Mouse (Mus musculus) kidney, postnatal 0 days (tissue): ENCODE results near the gene St13. TPM values are rescaled to one million over a fixed set of nuclear protein-coding genes. Genes with fewer than 3 reads are reported as not detected.
A peak's percentile ranks its signal among the peaks of the same experiment; 100 is the strongest.

ENCODE experiments used
- ATAC-seq: fragments of 200-750 bp; cut with Nextera tagmentation; replicated peaks from 2 replicates; pipeline ENCODE4 v1.8.0; 2017; ENCODE audit warnings: low read depth, moderate number of reproducible peaks, moderate TSS enrichment, moderate library complexity; ENCODE audit not compliant: low FRiP score
- DNase-seq: peaks from one replicate; pipeline ENCODE4 v3.0.0-alpha.2; 2016; ENCODE audit warnings: low spot score
- H3K27ac ChIP-seq: fragments of 300-500 bp; sonication (generic); 2 replicates; pipeline ENCODE4 v1.5.1; 2014; ENCODE audit warnings: mild to moderate bottlenecking
- H3K27me3 ChIP-seq: fragments of 300-500 bp; sonication (generic); 2 replicates; pipeline ENCODE4 v1.6.1; 2014; ENCODE audit warnings: low read length, mixed read lengths; ENCODE audit not compliant: insufficient read depth
- H3K36me3 ChIP-seq: fragments of 300-500 bp; sonication (generic); 2 replicates; pipeline ENCODE4 v1.6.1; 2014; ENCODE audit warnings: low read length, mixed read lengths; ENCODE audit not compliant: insufficient read depth
- H3K4me1 ChIP-seq: fragments of 300-500 bp; sonication (generic); replicated peaks from 2 replicates; pipeline ENCODE4 v1.6.1; 2014; ENCODE audit warnings: antibody characterized with exemption, low read length, mixed read lengths; ENCODE audit not compliant: insufficient read depth
- H3K4me2 ChIP-seq: fragments of 300-500 bp; sonication (generic); 2 replicates; pipeline ENCODE4 v1.6.1; 2014; ENCODE audit warnings: mild to moderate bottlenecking, low read length, moderate library complexity, mixed read lengths
- H3K4me3 ChIP-seq: fragments of 300-500 bp; sonication (generic); replicated peaks from 2 replicates; pipeline ENCODE4 v1.5.1; 2014; ENCODE audit warnings: low read depth, low read length
- H3K9ac ChIP-seq: fragments of 300-500 bp; sonication (generic); 2 replicates; pipeline ENCODE4 v1.6.1; 2014; ENCODE audit warnings: low read depth, low read length
- H3K9me3 ChIP-seq: fragments of 300-500 bp; sonication (generic); replicated peaks from 2 replicates; pipeline ENCODE4 v1.6.1; 2016; ENCODE audit warnings: low read length, inconsistent platforms, mixed read lengths
- CTCF ChIP-seq: IDR thresholded peaks from 2 replicates; pipeline ENCODE4 v1.5.1; 2016; ENCODE audit warnings: antibody characterized with exemption, low read depth, mild to moderate bottlenecking, moderate library complexity
- WGBS: fragments of 180-500 bp; shearing (Covaris S2); extraction: QIAGEN DNeasy Blood & Tissue Kit; methylation state at CpG from one replicate; pipeline ENCODE4 v1.1.7; 2014; 5-methylcytosine and 5-hydroxymethylcytosine counted together
- polyA plus RNA-seq: library from polyadenylated mRNA; unstranded; fragments of >200 nt; fragmentation: Nextera tagmentation; extraction: Ambion mirVana; gene quantifications from 2 replicates; pipeline ENCODE4 v1.2.1, GENCODE M21; 2015

St13 gene
- polyA plus RNA-seq, 1 experiment from 2014 or later, result 173 TPM

DNA sequence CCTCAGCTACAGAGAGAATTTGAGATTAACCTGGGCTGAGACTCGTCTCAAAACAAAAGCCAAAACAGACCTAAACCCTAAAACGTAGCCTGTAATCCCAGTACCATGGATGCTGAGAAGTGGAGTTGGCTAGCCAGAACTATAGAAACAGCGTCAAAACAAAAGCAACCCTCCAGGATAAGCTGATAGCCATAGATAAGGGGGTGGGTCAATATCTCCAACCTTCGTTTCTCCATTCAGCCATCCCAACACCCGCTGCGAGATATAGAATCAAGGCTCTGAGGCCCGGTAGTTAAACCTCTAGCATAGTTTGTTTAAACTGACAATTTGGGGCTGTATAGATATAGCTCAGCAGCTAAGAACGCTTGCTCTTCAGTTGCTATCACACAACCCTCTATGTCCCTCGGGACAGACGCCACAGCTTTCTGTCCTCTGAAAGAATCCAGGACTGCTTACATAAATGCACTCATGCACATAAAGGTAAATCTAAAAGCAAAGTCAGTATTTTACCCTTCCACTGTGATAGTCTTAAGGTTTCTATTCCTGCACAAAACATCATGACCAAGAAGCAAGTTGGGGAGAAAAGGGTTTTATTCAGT lies 38.4 kb downstream of the St13 start:
- peak overlapping the region; percentile 60 for H3K27ac ChIP-seq

DNA sequence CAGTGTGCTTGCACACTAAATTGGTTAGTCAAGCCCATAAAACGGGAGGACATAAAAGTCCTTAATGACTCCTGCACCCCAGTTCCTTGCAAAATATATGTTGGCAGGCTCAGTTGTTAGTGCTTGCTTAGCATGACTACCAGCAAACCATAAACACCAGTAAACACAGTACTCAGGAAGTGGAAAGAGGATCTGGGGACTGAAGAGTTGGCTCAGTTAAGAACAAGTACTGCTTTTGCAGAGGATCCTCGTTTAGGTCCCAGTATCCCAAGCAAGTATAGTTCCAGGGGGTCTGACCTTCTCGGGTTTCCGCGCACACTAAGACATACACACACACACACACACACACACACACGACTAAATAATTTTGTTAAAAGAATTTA lies 38.9 kb downstream of the St13 start:
- no peak for TF ChIP-seq CTCF
- DNase-seq (no peak), ATAC-seq (no peak; the same call in none of the 2 replicates)
- peaks cover 13% of the 10 kb centered on the region; the same call in 1 of the 2 replicates for H3K4me1 ChIP-seq
- H3K27ac ChIP-seq, result peak overlapping the region; percentile 60
- H3K9ac ChIP-seq, result no peak overlapping the region
- WGBS, result 34% methylated on average over 6 of the region's 6 CpGs
- H3K4me2 ChIP-seq, result peak overlapping the region; percentile 77
- peaks cover 3% of the 10 kb centered on the region; the same call in 1 of the 2 replicates for H3K36me3 ChIP-seq
- no peaks in the 10 kb centered on the region for H3K27me3 ChIP-seq
- no peaks in the 10 kb centered on the region for H3K9me3 ChIP-seq
- peak overlapping the region; percentile 70 for H3K4me3 ChIP-seq

More for the DNA sequence above, 38.4 kb downstream of the St13 start:
- Histone ChIP-seq H3K9ac (no peak overlapping the region), H3K36me3 (peaks cover 7% of the 10 kb centered on the region; the same call in 1 of the 2 replicates), H3K9me3 (no peaks in the 10 kb centered on the region), H3K4me3 (no peak overlapping the region), H3K4me2 (peak overlapping the region; percentile 77), H3K4me1 (peaks cover 13% of the 10 kb centered on the region; the same call in 1 of the 2 replicates), H3K27me3 (no peaks in the 10 kb centered on the region)
- WGBS, result 43% methylated on average over 10 of the region's 10 CpGs
- no peak for TF ChIP-seq CTCF
- ATAC-seq, result no peak
- DNase-seq, result no peak

- Histone ChIP-seq H3K4me3 (peak within 1 kb of the TSS; percentile 70), H3K27me3 (no peaks in the 10 kb centered on the region), H3K4me1 (peaks cover 13% of the 10 kb centered on the region; the same call in 1 of the 2 replicates), H3K36me3 (peaks cover 3% of the 10 kb centered on the region; the same call in 1 of the 2 replicates), H3K9ac (peak within 1 kb of the TSS; percentile 78), H3K9me3 (no peaks in the 10 kb centered on the region), H3K4me2 (peak within 1 kb of the TSS; percentile 77), H3K27ac (peak within 1 kb of the TSS; percentile 90)
- TF ChIP-seq CTCF, result no peak
- peak; percentile 100 for DNase-seq
- peak; percentile 97 for ATAC-seq
- under 1% methylated on average over 30 of the region's 30 CpGs for WGBS
Observed at GRCm38 (mm10) chr15:81360345-81361021, 39.4 kb downstream of the St13 start, which contains the start of gene Slc25a17. TSS of gene Slc25a17 (minus strand) at chr15:81360812.

- Histone ChIP-seq H3K9ac (no peak overlapping the region), H3K4me2 (peak overlapping the region; percentile 77), H3K27me3 (no peaks in the 10 kb centered on the region), H3K9me3 (no peaks in the 10 kb centered on the region), H3K27ac (peak overlapping the region; percentile 90), H3K4me1 (peaks cover 13% of the 10 kb centered on the region; the same call in 1 of the 2 replicates), H3K4me3 (peak overlapping the region; percentile 70; the same call in 1 of the 2 replicates), H3K36me3 (no peaks in the 10 kb centered on the region)
- ATAC-seq (no peak), DNase-seq (no peak)
- TF ChIP-seq CTCF, result no peak
- WGBS, result 68% methylated on average over 5 of the region's 5 CpGs
Observed at GRCm38 (mm10) chr15:81359421-81359820, 40.5 kb downstream of the St13 start.

DNA sequence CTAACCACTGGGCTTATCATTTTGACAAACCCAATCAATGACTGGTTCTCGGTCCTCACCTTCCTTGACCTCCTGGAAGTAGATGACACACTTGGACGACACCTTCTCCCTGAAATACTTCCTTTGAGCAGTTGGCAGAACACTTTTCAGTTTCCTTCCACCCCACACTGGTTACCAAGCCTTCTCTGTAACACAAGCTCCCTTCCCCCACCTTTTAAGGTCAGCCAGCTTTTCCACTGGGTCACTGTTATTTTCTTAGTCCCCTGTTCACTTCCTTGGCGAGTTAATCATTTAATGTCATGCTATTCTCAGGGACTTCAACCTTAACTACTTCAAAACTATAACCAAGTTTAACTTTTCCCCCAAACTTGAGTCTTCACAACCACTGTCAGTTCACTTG lies 40.9 kb downstream of the St13 start:
- Histone ChIP-seq H3K4me2 (peak overlapping the region; percentile 77), H3K4me3 (0 out of 2 replicates have a peak overlapping the region, but pooled peaks have one; percentile 70), H3K27me3 (no peaks in the 10 kb centered on the region), H3K9me3 (no peaks in the 10 kb centered on the region), H3K9ac (no peak overlapping the region), H3K27ac (peak overlapping the region; percentile 90), H3K36me3 (no peaks in the 10 kb centered on the region), H3K4me1 (peaks cover 13% of the 10 kb centered on the region; the same call in 1 of the 2 replicates)
- peak; percentile 25 for DNase-seq
- WGBS, result 47% methylated on average over 3 of the region's 3 CpGs
- no peak for TF ChIP-seq CTCF
- no peak for ATAC-seq

- Histone ChIP-seq H3K4me1 (peaks cover 13% of the 10 kb centered on the region; the same call in 1 of the 2 replicates), H3K27me3 (no peaks in the 10 kb centered on the region), H3K4me2 (no peak overlapping the region), H3K4me3 (no peak overlapping the region), H3K9ac (no peak overlapping the region), H3K36me3 (no peaks in the 10 kb centered on the region), H3K9me3 (no peaks in the 10 kb centered on the region), H3K27ac (no peak overlapping the region)
- no peak for DNase-seq
- ATAC-seq, result no peak
- no peak for TF ChIP-seq CTCF
- 36% methylated on average over 5 of the region's 5 CpGs for WGBS
Observed at GRCm38 (mm10) chr15:81356946-81357345, 42.9 kb downstream of the St13 start.
